Mouse (Mus musculus): Measurements from ENCODE around the gene Ankrd60. TPM values are rescaled to one million over a fixed set of nuclear protein-coding genes. Genes with fewer than 3 reads are reported as not detected.
A peak's percentile ranks its signal among the peaks of the same experiment; 100 is the strongest.

Gene Ankrd60
- polyA plus RNA-seq, 1 experiment from 2014 or later, result not detected

DNA sequence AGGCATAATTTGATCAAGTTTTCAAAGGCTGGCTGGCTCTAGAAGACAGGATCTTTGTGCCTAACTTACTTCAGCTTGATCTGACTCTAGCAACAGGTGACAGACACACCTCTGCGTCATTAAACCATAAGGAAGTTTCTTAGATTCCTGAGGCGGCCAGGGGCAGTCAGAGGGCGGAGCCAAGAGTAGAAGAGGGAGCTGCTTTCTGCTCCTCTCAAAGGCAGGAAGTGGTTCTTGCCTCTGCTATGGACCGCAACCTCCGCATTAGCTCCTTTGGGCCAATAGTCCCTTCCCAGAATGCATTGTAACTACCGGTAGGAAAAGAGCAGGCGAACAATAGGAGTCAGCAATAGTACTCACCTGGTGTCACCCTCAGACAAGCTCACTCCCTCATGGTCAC is 43.6 kb downstream of the Ankrd60 start:
- H3K9me3 ChIP-seq (replicated peaks), result no peaks in the 10 kb centered on the region
- no peak overlapping the region for H3K4me3 ChIP-seq
- H3K4me1 ChIP-seq, result peaks cover 35% of the 10 kb centered on the region
- H3K36me3 ChIP-seq, result no peaks in the 10 kb centered on the region
- DNase-seq (ENCODE audit: low spot score), result no peak
- H3K27ac ChIP-seq, result no peak overlapping the region
- H3K27me3 ChIP-seq (ENCODE audit: low read depth, poor library complexity, severe bottlenecking), result peaks cover 5% of the 10 kb centered on the region; the same call in 1 of the 2 replicates
- 80% methylated on average over 7 of the region's 7 CpGs for WGBS

DNA sequence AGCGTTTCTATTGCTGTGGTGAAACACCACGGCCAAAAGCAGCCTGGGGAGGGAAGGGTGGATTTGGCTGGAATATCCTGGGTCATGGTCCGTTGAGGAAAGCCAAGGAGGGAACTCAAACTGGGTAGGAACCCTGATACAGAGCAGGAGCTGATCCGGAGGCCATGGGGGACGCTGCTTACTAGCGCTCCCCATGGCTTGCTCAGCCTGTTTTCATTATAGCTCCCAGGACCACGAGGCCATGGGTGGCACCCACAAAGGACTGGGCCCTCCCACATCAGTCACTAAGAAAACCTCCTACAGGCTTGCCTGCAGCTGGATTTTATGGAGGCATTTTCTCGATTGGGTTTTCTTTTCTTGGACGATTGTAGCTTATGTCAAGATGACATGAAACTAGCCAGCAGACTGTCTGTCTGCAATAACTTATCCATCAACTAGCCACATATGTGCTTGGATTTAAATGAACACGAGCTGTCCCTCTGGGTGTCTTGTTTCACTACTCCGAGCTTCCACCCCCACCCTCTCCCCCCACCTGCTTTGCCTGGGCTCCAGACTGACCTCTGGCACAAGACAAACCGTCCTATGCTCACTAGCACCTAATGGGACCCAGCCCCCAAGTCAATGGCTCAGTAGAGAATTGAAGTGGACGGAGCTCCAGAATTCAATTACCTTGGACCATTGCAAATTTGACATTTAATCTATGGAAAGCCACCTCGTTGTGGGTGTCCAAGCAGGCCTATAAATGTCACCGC is 45.3 kb downstream of the Ankrd60 start:
- Histone ChIP-seq H3K27me3 (ENCODE audit: low read depth, poor library complexity, severe bottlenecking) (peaks cover 5% of the 10 kb centered on the region; the same call in 1 of the 2 replicates), H3K4me3 (no peak overlapping the region), H3K27ac (peak overlapping the region; percentile 63), H3K9me3 (replicated peaks) (no peaks in the 10 kb centered on the region), H3K36me3 (no peaks in the 10 kb centered on the region), H3K4me1 (peaks cover 33% of the 10 kb centered on the region)
- DNase-seq (ENCODE audit: low spot score), result peak; percentile 43
- WGBS, result 46% methylated on average over 15 of the region's 15 CpGs

DNA sequence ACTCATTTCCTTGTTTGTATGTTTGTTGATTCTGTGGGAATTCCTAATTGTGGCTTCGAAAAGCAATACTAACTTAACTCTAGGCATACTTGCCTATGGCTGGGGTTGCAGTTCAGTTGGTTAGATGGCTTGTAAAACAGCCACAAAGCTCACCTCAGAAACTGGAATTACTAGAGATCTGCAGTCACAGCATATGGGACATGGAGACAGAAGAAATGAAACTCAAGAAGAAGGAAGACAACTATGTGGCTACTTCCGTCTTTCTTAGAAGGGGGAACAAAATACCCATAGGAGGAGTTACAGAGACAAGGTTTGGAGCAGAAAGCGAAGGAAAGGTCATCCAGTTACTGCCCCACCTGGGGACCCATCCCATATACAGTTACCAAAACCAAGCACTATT is 49.7 kb downstream of the Ankrd60 start:
- 90% methylated on average over 3 of the region's 3 CpGs for WGBS
- no peaks in the 10 kb centered on the region for H3K9me3 ChIP-seq (replicated peaks)
- H3K4me3 ChIP-seq, result no peak overlapping the region
- DNase-seq (ENCODE audit: low spot score), result no peak
- no peak overlapping the region for H3K27ac ChIP-seq
- peaks cover 5% of the 10 kb centered on the region; the same call in 1 of the 2 replicates for H3K27me3 ChIP-seq (ENCODE audit: low read depth, poor library complexity, severe bottlenecking)
- peaks cover 24% of the 10 kb centered on the region for H3K4me1 ChIP-seq
- no peaks in the 10 kb centered on the region for H3K36me3 ChIP-seq

DNA sequence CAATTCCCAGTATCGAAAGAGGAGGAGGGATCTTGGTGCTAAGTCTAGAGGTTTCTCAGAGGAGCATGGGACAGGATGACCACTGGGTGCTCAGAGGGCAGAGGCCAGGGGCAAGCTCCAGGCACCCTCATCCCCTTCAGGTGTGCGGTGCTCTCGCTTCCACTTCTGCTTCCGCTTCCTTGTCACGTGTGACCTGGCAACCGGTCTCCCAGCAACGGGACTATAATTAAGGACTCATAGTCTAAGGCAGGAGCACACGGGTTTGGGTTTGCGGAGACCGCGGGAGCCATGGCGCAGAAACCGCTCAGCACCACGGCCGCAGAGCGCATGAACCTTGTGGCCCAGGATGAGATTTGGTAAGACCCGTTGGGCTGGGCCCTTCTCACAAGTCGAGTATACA is 55.8 kb downstream of the Ankrd60 start, which contains the start of gene 1700021F07Rik:
1700021F07Rik (plus strand) TSS at position 211 of the 400 bp plus-strand sequence.
- H3K4me1 ChIP-seq, result peaks cover 7% of the 10 kb centered on the region
- no peaks in the 10 kb centered on the region for H3K36me3 ChIP-seq
- no peaks in the 10 kb centered on the region for H3K27me3 ChIP-seq (ENCODE audit: low read depth, poor library complexity, severe bottlenecking)
- H3K9me3 ChIP-seq (replicated peaks), result no peaks in the 10 kb centered on the region
- DNase-seq (ENCODE audit: low spot score), result no peak
- WGBS, result 92% methylated on average over 18 of the region's 18 CpGs
- no peak within 1 kb of the TSS for H3K4me3 ChIP-seq
- no peak within 1 kb of the TSS for H3K27ac ChIP-seq

Other genes starting within 250 kb of the Ankrd60 start
- not detected in 2 replicates for gene 1700021F07Rik, start 55.8 kb downstream of the Ankrd60 start, polyA plus RNA-seq (2016; fragmentation: Nextera tagmentation; extraction: Ambion mirVana)
- 23.8 and 28.4 TPM in 2 replicates for gene Rab22a, start 81.4 kb upstream of the Ankrd60 start, polyA plus RNA-seq (2016; fragmentation: Nextera tagmentation; extraction: Ambion mirVana)
- not detected in 2 replicates for gene 1700010B08Rik, start 141.1 kb upstream of the Ankrd60 start, polyA plus RNA-seq (2016; fragmentation: Nextera tagmentation; extraction: Ambion mirVana)
- gene Vapb, start 159.1 kb upstream of the Ankrd60 start, polyA plus RNA-seq (2016; fragmentation: Nextera tagmentation; extraction: Ambion mirVana), result 7.6 and 9.0 TPM in 2 replicates

Measured in limb, embryonic 10.5 days (tissue).